Mouse (Mus musculus) left cerebral cortex, adult 11 months (tissue): Measurements from ENCODE around the gene Spop.

Experiments
- DNase-seq: peaks from one replicate; pipeline ENCODE4 v3.0.0; 2022; ENCODE audit warnings: low spot score

The Spop gene

DNA sequence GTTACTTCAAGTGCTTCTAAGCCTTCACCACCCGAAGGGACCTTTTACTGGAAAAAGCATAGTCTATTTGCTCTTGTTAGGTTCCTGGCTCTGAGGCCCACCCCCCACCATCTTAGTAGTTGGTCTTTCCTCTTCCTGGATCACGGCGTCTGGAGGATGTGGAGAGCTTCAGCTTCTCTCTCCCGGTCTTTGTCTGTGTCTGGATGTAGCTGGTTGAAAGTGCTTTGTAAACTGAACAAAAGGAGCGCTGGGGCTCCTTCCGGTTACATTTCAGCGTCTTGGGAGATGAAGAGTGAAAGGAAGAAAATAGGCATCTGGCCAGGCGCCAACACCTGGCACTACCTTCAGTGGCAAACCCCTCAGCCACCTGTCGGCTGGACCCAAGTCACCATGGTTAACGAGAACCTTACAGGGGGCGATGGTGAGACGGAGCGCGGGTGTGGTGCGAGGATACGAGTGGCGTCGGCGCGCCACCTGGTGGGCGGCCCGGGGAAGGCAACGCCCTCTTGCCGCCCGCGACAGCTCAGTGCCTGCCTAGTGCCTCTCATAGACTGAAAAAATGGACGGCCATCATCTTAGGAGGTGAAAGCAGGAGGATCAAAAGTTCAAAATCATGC is 106.7 kb downstream of the Spop start:
- peak; percentile 81 for DNase-seq

DNA sequence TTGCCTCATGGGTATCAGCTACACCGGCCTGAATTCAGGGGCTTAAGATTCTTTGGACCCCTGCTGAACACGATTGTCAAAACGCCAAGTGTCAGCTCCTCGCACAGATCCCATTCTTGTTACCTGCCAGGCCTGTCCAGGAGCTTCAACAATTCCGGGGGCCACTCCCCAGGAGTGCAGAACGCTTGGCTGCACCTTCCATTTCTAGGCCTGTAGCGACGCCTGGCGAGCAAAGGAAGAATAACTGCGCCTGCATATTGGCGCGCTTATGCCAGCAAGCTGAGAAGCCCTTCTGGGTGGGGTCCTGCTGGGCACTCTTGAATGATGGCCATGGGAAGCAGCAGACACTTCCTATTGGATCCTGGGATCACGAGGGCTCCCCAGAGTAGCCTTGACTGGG is 107.7 kb downstream of the Spop start:
- DNase-seq = peak; percentile 64

DNA sequence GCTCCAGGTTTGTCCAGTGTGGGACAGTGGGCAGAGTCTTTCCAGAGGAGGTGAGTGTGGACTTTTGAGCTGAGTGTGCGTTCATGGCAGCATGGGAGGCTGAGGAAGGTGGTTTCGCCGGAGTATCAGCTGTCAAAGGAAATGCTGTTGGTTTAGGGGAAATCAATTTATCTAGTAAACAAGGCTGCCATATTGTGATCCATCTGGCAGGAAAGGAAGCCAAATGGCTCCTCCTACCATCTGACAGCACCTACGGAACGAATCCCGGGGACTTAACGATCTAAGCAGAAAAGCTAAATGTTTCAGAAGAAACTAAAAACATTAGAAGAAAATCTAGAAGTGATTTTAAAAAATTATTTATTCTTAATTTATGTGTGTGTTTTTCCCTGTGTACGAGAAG is 113.4 kb downstream of the Spop start:
- DNase-seq = no peak

DNA sequence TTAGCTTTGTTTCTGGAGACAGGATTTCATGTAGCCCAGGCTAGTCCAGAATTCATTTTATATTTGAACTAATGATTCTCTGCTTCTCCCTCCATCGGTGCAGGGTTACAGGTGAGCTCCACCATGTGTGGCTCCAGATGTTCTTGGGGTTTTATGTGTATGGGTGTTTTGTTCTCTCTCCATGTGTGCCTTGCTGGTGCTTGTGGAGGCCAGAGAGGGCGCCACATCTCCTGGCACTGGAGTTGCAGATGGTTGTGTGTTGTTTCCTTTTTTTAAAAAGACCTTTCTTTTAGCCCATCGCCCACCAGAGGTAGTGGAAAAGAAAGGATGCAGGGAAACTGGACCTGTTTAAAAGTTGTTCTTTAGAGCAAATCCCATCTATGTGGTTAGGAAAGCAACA is 114.4 kb downstream of the Spop start:
- no peak for DNase-seq

GRCm38 (mm10) chr11:95532353-95533072 is 118.6 kb downstream of the Spop start:
- no peak for DNase-seq

- DNase-seq = peak; percentile 60
These were observed 119.7 kb downstream of the Spop start for GRCm38 (mm10) chr11:95533484-95534160.

- DNase-seq = no peak
These were observed 124.7 kb downstream of the Spop start for GRCm38 (mm10) chr11:95538378-95539104.

DNA sequence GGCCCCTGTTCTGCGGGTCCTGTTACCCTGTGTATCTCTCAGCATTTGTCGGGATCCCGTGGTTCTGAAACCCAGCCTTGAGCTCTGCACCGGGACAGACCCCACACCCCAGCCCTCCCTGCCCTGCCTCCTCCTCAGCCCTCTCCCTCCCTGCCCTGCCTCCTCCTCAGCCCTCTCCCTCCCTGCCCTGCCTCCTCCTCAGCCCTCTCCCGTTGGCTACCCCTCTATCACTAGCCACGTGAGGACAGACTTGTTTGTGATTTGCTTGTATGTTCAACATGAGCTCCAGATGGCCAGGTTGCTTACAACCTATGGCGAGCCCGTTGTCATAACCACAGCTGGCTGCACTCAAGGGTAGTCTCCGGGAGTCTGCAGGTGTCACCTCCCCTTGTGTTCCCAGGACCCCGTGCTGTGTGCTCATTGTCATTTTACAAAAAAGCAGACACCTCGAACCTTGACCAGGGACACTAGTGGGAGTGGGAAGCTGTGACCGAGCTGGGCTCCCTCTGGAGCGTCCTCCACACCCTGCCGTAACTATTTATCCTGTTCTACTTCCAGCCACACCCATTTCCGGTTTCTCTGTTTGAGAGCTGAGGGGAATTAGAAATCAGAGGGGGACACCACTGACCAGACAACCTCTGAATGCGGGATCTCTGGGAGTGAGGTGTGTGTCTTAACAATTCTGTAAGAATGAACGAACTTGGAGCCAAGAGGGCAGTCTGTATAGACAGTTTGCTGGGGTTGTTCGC is 126.9 kb downstream of the Spop start:
- DNase-seq = no peak
